Mouse (Mus musculus): ENCODE measurements around the gene Dhdds.

Dhdds gene

GRCm38 (mm10) chr4:134019210-134019609 is 18.5 kb upstream of the Dhdds start:
- H3K36me3 ChIP-seq (ENCODE audit: insufficient read depth, low read length): peaks cover 20% of the 10 kb centered on the region
- no peaks in the 10 kb centered on the region for H3K9me3 ChIP-seq (ENCODE audit: low read length)
- no peak for TF ChIP-seq CTCF (conservative IDR thresholded peaks at IDR 0.05; ENCODE audit: low read length)
- peaks cover 48% of the 10 kb centered on the region for H3K4me1 ChIP-seq (replicated peaks; ENCODE audit: low read depth, low read length)
- H3K4me3 ChIP-seq (replicated peaks; ENCODE audit: low read length): peak overlapping the region; percentile 95
- no peaks in the 10 kb centered on the region for H3K27me3 ChIP-seq (ENCODE audit: insufficient read depth, low read length)

- H3K9me3 ChIP-seq (ENCODE audit: low read length): no peaks in the 10 kb centered on the region
- H3K4me3 ChIP-seq (replicated peaks; ENCODE audit: low read length): peak within 1 kb of the TSS; percentile 95
- TF ChIP-seq POU5F1 (IDR thresholded peaks at IDR 0.05; ENCODE audit: borderline replicate concordance, low read length): no peak
- no peak for TF ChIP-seq CTCF (conservative IDR thresholded peaks at IDR 0.05; ENCODE audit: low read length)
- TF ChIP-seq NANOG (IDR thresholded peaks at IDR 0.05; ENCODE audit: borderline replicate concordance, low read length): no peak
- H3K27me3 ChIP-seq (ENCODE audit: insufficient read depth, low read length): no peaks in the 10 kb centered on the region
- H3K36me3 ChIP-seq (ENCODE audit: insufficient read depth, low read length): peaks cover 25% of the 10 kb centered on the region
- peaks cover 49% of the 10 kb centered on the region for H3K4me1 ChIP-seq (replicated peaks; ENCODE audit: low read depth, low read length)
Observed at GRCm38 (mm10) chr4:134018779-134019145, 18.0 kb upstream of the Dhdds start, which contains the start of gene Lin28a. Lin28a (minus strand) TSS chr4:134018841.

GRCm38 (mm10) chr4:134018038-134018778 is 17.5 kb upstream of the Dhdds start:
- Histone ChIP-seq H3K36me3 (ENCODE audit: insufficient read depth, low read length) (peaks cover 30% of the 10 kb centered on the region), H3K4me3 (replicated peaks; ENCODE audit: low read length) (peak overlapping the region; percentile 95), H3K4me1 (replicated peaks; ENCODE audit: low read depth, low read length) (peaks cover 49% of the 10 kb centered on the region), H3K9me3 (ENCODE audit: low read length) (no peaks in the 10 kb centered on the region), H3K27me3 (ENCODE audit: insufficient read depth, low read length) (no peaks in the 10 kb centered on the region)
- no peak for TF ChIP-seq NANOG (IDR thresholded peaks at IDR 0.05; ENCODE audit: borderline replicate concordance, low read length)
- TF ChIP-seq POU5F1 (IDR thresholded peaks at IDR 0.05; ENCODE audit: borderline replicate concordance, low read length): no peak
- no peak for TF ChIP-seq CTCF (conservative IDR thresholded peaks at IDR 0.05; ENCODE audit: low read length)

DNA sequence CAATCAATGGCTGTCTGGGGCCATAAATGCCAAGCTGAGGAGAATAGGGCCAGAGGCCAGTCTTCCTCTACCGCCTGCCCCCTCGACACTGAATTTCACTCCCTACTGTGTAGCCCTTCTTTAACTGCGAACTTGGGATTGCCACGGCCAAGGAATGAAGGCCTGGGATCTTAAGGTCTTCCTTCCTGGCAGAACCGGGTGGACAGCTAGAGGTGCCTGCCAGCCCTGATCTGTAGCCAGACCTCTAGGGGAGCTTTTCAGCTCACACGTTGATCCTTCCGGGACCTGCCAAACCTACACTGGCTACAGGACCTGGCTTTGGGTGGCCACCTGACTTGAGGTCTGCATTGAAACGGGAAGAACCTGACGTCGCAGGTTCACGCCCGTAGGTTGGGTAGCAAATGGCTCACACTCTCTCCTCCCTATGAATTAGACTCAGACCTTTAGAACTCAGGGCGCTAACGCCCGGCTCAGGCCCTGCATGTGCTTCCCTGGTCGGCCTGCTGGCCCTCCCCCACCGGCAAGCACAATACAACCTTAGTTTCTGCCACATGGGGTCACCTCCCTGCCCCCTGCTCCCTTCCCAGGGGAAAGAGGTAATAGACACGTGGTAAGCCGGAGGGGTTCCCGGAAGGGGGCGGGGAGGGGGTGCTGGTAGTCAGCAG is 16.6 kb upstream of the Dhdds start:
- Histone ChIP-seq H3K9me3 (ENCODE audit: low read length) (no peaks in the 10 kb centered on the region), H3K27me3 (ENCODE audit: insufficient read depth, low read length) (no peaks in the 10 kb centered on the region), H3K4me3 (replicated peaks; ENCODE audit: low read length) (peak overlapping the region; percentile 95), H3K36me3 (ENCODE audit: insufficient read depth, low read length) (peaks cover 38% of the 10 kb centered on the region), H3K4me1 (replicated peaks; ENCODE audit: low read depth, low read length) (peaks cover 56% of the 10 kb centered on the region)
- no peak for TF ChIP-seq NANOG (IDR thresholded peaks at IDR 0.05; ENCODE audit: borderline replicate concordance, low read length)
- no peak for TF ChIP-seq CTCF (conservative IDR thresholded peaks at IDR 0.05; ENCODE audit: low read length)
- TF ChIP-seq POU5F1 (IDR thresholded peaks at IDR 0.05; ENCODE audit: borderline replicate concordance, low read length): no peak

DNA sequence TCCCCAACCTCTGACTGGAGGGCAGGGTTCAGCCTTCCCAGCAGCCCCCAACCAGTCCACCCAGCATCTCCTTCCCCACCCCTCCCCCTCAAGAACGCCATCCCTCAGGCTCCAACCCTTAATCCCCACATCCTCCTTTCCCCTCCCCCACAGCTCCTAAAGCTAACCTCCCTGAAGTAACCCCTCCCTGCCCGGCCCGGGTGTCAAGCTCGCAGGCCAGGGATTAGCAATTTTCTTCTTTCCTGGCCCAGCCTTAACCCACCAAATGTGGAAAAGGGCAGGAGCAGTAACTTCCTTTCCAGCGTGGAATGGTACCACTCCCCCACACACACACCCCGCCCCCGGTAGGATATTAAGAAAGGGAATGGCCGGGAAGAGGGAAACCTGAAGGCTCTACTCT is 16.0 kb upstream of the Dhdds start:
- Histone ChIP-seq H3K4me3 (replicated peaks; ENCODE audit: low read length) (peak overlapping the region; percentile 95), H3K9me3 (ENCODE audit: low read length) (no peaks in the 10 kb centered on the region), H3K4me1 (replicated peaks; ENCODE audit: low read depth, low read length) (peaks cover 61% of the 10 kb centered on the region), H3K27me3 (ENCODE audit: insufficient read depth, low read length) (no peaks in the 10 kb centered on the region), H3K36me3 (ENCODE audit: insufficient read depth, low read length) (peaks cover 38% of the 10 kb centered on the region)
- TF ChIP-seq NANOG (IDR thresholded peaks at IDR 0.05; ENCODE audit: borderline replicate concordance, low read length) (no peak), POU5F1 (IDR thresholded peaks at IDR 0.05; ENCODE audit: borderline replicate concordance, low read length) (no peak), CTCF (conservative IDR thresholded peaks at IDR 0.05; ENCODE audit: low read length) (no peak)

DNA sequence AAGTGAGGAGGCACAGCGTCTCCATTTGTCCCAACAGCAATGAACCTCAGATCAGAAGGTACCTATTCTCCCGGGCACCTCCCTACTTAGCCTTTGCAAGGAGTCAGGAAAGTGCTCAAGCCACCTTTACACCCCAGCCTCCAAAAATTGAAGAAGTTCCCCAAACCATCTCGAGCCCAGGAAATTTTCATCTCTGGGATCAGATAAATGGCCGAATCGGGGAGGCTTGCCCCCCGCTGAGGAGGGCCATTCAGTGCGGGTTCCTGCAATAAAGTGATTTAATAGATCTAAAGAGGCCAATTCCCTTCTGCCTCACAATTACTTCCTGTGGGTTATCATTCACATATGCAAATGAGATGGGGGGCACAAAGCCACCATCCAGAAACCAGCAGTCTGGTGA is 15.5 kb upstream of the Dhdds start:
- Histone ChIP-seq H3K4me1 (replicated peaks; ENCODE audit: low read depth, low read length) (peaks cover 67% of the 10 kb centered on the region), H3K27me3 (ENCODE audit: insufficient read depth, low read length) (no peaks in the 10 kb centered on the region), H3K4me3 (replicated peaks; ENCODE audit: low read length) (peak overlapping the region; percentile 95), H3K9me3 (ENCODE audit: low read length) (no peaks in the 10 kb centered on the region), H3K36me3 (ENCODE audit: insufficient read depth, low read length) (peaks cover 38% of the 10 kb centered on the region)
- TF ChIP-seq POU5F1 (IDR thresholded peaks at IDR 0.05; ENCODE audit: borderline replicate concordance, low read length): no peak
- no peak for TF ChIP-seq NANOG (IDR thresholded peaks at IDR 0.05; ENCODE audit: borderline replicate concordance, low read length)
- no peak for TF ChIP-seq CTCF (conservative IDR thresholded peaks at IDR 0.05; ENCODE audit: low read length)

GRCm38 (mm10) chr4:134012858-134013528 is 12.3 kb upstream of the Dhdds start:
- no peak for TF ChIP-seq POU5F1 (IDR thresholded peaks at IDR 0.05; ENCODE audit: borderline replicate concordance, low read length)
- peak; percentile 36 for TF ChIP-seq CTCF (conservative IDR thresholded peaks at IDR 0.05; ENCODE audit: low read length)
- no peaks in the 10 kb centered on the region for H3K9me3 ChIP-seq (ENCODE audit: low read length)
- peaks cover 59% of the 10 kb centered on the region for H3K36me3 ChIP-seq (ENCODE audit: insufficient read depth, low read length)
- peak overlapping the region; percentile 71 for H3K4me3 ChIP-seq (replicated peaks; ENCODE audit: low read length)
- no peaks in the 10 kb centered on the region for H3K27me3 ChIP-seq (ENCODE audit: insufficient read depth, low read length)
- H3K4me1 ChIP-seq (replicated peaks; ENCODE audit: low read depth, low read length): peaks cover 82% of the 10 kb centered on the region

All from E14TG2a.4 (cell line).